Mouse (Mus musculus): Measurements from ENCODE around the gene Tmem139. TPM values are rescaled to one million over a fixed set of nuclear protein-coding genes. Genes with fewer than 3 reads are reported as not detected.

Gene Tmem139
- 0.23 TPM in 1 of 2 replicates, not detected in the other for polyA plus RNA-seq (2014; fragmentation: Nextera tagmentation; extraction: Ambion mirVana)

DNA sequence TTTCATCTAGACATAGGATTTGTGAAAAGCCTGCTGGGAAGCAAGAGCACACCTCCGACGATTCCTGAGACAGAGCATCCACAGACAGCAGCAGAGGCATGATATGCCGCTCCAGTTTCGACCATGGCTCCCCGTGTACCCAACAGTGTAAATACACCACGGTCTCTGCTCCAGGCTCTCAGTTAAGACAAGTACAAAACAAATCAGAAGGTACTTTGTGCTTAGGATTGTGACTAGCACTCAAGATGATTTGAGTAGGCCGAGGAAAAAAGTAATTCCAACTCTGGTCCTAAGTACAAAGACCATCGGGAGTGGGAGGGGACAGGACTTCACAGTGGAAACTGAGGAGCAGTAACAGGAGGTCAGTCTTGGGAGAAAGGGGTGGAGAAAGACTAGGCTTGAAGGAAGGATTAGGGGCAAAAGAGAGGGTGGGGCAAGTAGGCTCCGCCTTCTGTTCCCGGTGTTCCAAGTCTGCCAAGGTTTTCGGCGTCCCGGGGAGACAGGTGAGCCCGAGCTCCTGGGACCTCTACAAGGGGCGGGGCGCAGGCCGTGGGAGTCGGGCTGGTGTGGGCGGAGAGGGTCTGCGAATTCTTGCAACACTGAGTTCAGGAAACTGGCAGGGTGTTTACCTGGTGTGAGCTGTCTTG lies at the start of gene Tmem139:
Gene Tmem139 (plus strand): TSS at position 447 of the 647 bp plus-strand sequence.
- Histone ChIP-seq H3K4me2 (ENCODE audit: low read length) (peak within 1 kb of the TSS; percentile 55), H3K9me3 (ENCODE audit: control insufficient read depth, low read length) (no peaks in the 10 kb centered on the region), H3K27me3 (ENCODE audit: control insufficient read depth, insufficient read depth, low read length) (no peaks in the 10 kb centered on the region), H3K4me3 (ENCODE audit: control insufficient read depth in 1 of 2, insufficient read depth in 1 of 2, low read depth in 1 of 2, low read length in 2 of 2) (no peak within 1 kb of the TSS), H3K36me3 (ENCODE audit: control insufficient read depth, insufficient read depth, low read length) (no peaks in the 10 kb centered on the region), H3K9ac (ENCODE audit: low read length) (peak within 1 kb of the TSS; percentile 50), H3K27ac (replicated peaks in 1 of 2; ENCODE audit: control insufficient read depth in 1 of 2, insufficient read depth in 1 of 2, low read depth in 2 of 2, low read length in 2 of 2) (no peak within 1 kb of the TSS), H3K4me1 (ENCODE audit: control insufficient read depth in 2 of 2, insufficient read depth in 2 of 2, low read length in 2 of 2) (peaks cover 0 to 11% of the 10 kb centered on the region in 2 experiments; a peak in 3 of 4 replicates)
- WGBS = 12% methylated on average over 20 of the region's 20 CpGs
- ATAC-seq (ENCODE audit: insufficient number of reproducible peaks, insufficient read depth, low FRiP score, low read depth) = no peak

- no peaks in the 10 kb centered on the region for H3K27me3 ChIP-seq (ENCODE audit: control insufficient read depth, insufficient read depth, low read length)
- H3K4me3 ChIP-seq (ENCODE audit: control insufficient read depth in 1 of 2, insufficient read depth in 1 of 2, low read depth in 1 of 2, low read length in 2 of 2) = no peak within 1 kb of the TSS
- H3K9ac ChIP-seq (ENCODE audit: low read length) = no peak within 1 kb of the TSS
- H3K4me2 ChIP-seq (ENCODE audit: low read length) = no peak within 1 kb of the TSS
- no peaks in the 10 kb centered on the region for H3K9me3 ChIP-seq (ENCODE audit: control insufficient read depth, low read length)
- no peak for ATAC-seq (ENCODE audit: insufficient number of reproducible peaks, insufficient read depth, low FRiP score, low read depth)
- H3K27ac ChIP-seq (replicated peaks in 1 of 2; ENCODE audit: control insufficient read depth in 1 of 2, insufficient read depth in 1 of 2, low read depth in 2 of 2, low read length in 2 of 2) = no peak within 1 kb of the TSS
- 78% methylated on average over 2 of the region's 2 CpGs for WGBS
- H3K4me1 ChIP-seq (ENCODE audit: control insufficient read depth in 2 of 2, insufficient read depth in 2 of 2, low read length in 2 of 2) = no peaks in the 10 kb centered on the region
- H3K36me3 ChIP-seq (ENCODE audit: control insufficient read depth, insufficient read depth, low read length) = no peaks in the 10 kb centered on the region
These were observed 46.7 kb upstream of the Tmem139 start, which contains the start of gene Tas2r144 for GRCm38 (mm10) chr6:42215028-42215427. Gene Tas2r144, plus strand, starts transcription at chr6:42215328.

GRCm38 (mm10) chr6:42222286-42222685 lies 39.5 kb upstream of the Tmem139 start:
- ATAC-seq (ENCODE audit: insufficient number of reproducible peaks, insufficient read depth, low FRiP score, low read depth) = no peak
- H3K27ac ChIP-seq (replicated peaks in 1 of 2; ENCODE audit: control insufficient read depth in 1 of 2, insufficient read depth in 1 of 2, low read depth in 2 of 2, low read length in 2 of 2) = no peak overlapping the region
- no peaks in the 10 kb centered on the region for H3K27me3 ChIP-seq (ENCODE audit: control insufficient read depth, insufficient read depth, low read length)
- no peak overlapping the region for H3K4me3 ChIP-seq (ENCODE audit: control insufficient read depth in 1 of 2, insufficient read depth in 1 of 2, low read depth in 1 of 2, low read length in 2 of 2)
- H3K9ac ChIP-seq (ENCODE audit: low read length) = no peak overlapping the region
- H3K4me1 ChIP-seq (ENCODE audit: control insufficient read depth in 2 of 2, insufficient read depth in 2 of 2, low read length in 2 of 2) = no peaks in the 10 kb centered on the region
- H3K4me2 ChIP-seq (ENCODE audit: low read length) = no peak overlapping the region
- WGBS = 67% methylated on average over 3 of the region's 3 CpGs
- H3K9me3 ChIP-seq (ENCODE audit: control insufficient read depth, low read length) = no peaks in the 10 kb centered on the region
- H3K36me3 ChIP-seq (ENCODE audit: control insufficient read depth, insufficient read depth, low read length) = no peaks in the 10 kb centered on the region

GRCm38 (mm10) chr6:42225046-42225445 lies 36.7 kb upstream of the Tmem139 start:
- WGBS = 59% methylated on average over 4 of the region's 4 CpGs
- Histone ChIP-seq H3K27ac (replicated peaks in 1 of 2; ENCODE audit: control insufficient read depth in 1 of 2, insufficient read depth in 1 of 2, low read depth in 2 of 2, low read length in 2 of 2) (no peak overlapping the region), H3K9ac (ENCODE audit: low read length) (no peak overlapping the region), H3K4me2 (ENCODE audit: low read length) (no peak overlapping the region), H3K4me3 (ENCODE audit: control insufficient read depth in 1 of 2, insufficient read depth in 1 of 2, low read depth in 1 of 2, low read length in 2 of 2) (no peak overlapping the region), H3K27me3 (ENCODE audit: control insufficient read depth, insufficient read depth, low read length) (no peaks in the 10 kb centered on the region), H3K36me3 (ENCODE audit: control insufficient read depth, insufficient read depth, low read length) (no peaks in the 10 kb centered on the region), H3K4me1 (ENCODE audit: control insufficient read depth in 2 of 2, insufficient read depth in 2 of 2, low read length in 2 of 2) (no peaks in the 10 kb centered on the region), H3K9me3 (ENCODE audit: control insufficient read depth, low read length) (no peaks in the 10 kb centered on the region)
- ATAC-seq (ENCODE audit: insufficient number of reproducible peaks, insufficient read depth, low FRiP score, low read depth) = no peak

- WGBS = 30% methylated on average over 17 of the region's 17 CpGs
- H3K9ac ChIP-seq (ENCODE audit: low read length) = no peak overlapping the region
- no peak overlapping the region for H3K27ac ChIP-seq (replicated peaks in 1 of 2; ENCODE audit: control insufficient read depth in 1 of 2, insufficient read depth in 1 of 2, low read depth in 2 of 2, low read length in 2 of 2)
- H3K27me3 ChIP-seq (ENCODE audit: control insufficient read depth, insufficient read depth, low read length) = no peaks in the 10 kb centered on the region
- H3K4me2 ChIP-seq (ENCODE audit: low read length) = no peak overlapping the region
- no peaks in the 10 kb centered on the region for H3K9me3 ChIP-seq (ENCODE audit: control insufficient read depth, low read length)
- ATAC-seq (ENCODE audit: insufficient number of reproducible peaks, insufficient read depth, low FRiP score, low read depth) = no peak
- H3K4me3 ChIP-seq (ENCODE audit: control insufficient read depth in 1 of 2, insufficient read depth in 1 of 2, low read depth in 1 of 2, low read length in 2 of 2) = no peak overlapping the region
- H3K36me3 ChIP-seq (ENCODE audit: control insufficient read depth, insufficient read depth, low read length) = no peaks in the 10 kb centered on the region
- no peaks in the 10 kb centered on the region for H3K4me1 ChIP-seq (ENCODE audit: control insufficient read depth in 2 of 2, insufficient read depth in 2 of 2, low read length in 2 of 2)
These were observed 34.3 kb upstream of the Tmem139 start for GRCm38 (mm10) chr6:42227240-42228101.

DNA sequence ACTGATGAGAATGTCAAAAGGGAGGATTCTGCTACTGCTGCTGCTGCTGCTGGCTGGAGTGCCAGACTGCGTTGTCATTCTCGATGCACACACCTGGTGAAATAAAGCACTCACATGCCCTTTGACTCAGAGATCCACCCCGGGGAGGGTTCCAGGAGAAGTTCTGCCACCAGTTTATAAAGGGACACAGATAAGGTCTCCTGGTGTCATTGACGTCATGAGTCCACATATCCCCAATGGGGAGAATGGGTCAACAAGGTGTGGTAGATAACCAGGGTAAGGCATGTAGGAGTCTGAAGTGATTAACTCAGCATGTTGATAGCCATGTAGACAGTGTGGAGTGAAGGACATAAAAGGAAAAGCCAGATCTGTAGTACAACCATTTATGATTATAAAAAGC lies 32.2 kb upstream of the Tmem139 start:
- Histone ChIP-seq H3K27ac (replicated peaks in 1 of 2; ENCODE audit: control insufficient read depth in 1 of 2, insufficient read depth in 1 of 2, low read depth in 2 of 2, low read length in 2 of 2) (no peak overlapping the region), H3K27me3 (ENCODE audit: control insufficient read depth, insufficient read depth, low read length) (no peaks in the 10 kb centered on the region), H3K4me1 (ENCODE audit: control insufficient read depth in 2 of 2, insufficient read depth in 2 of 2, low read length in 2 of 2) (no peaks in the 10 kb centered on the region), H3K9ac (ENCODE audit: low read length) (no peak overlapping the region), H3K9me3 (ENCODE audit: control insufficient read depth, low read length) (no peaks in the 10 kb centered on the region), H3K4me2 (ENCODE audit: low read length) (no peak overlapping the region), H3K36me3 (ENCODE audit: control insufficient read depth, insufficient read depth, low read length) (no peaks in the 10 kb centered on the region), H3K4me3 (ENCODE audit: control insufficient read depth in 1 of 2, insufficient read depth in 1 of 2, low read depth in 1 of 2, low read length in 2 of 2) (no peak overlapping the region)
- WGBS = 52% methylated on average over 4 of the region's 4 CpGs
- no peak for ATAC-seq (ENCODE audit: insufficient number of reproducible peaks, insufficient read depth, low FRiP score, low read depth)

GRCm38 (mm10) chr6:42231191-42231590 lies 30.6 kb upstream of the Tmem139 start:
- H3K27ac ChIP-seq (replicated peaks in 1 of 2; ENCODE audit: control insufficient read depth in 1 of 2, insufficient read depth in 1 of 2, low read depth in 2 of 2, low read length in 2 of 2) = no peak overlapping the region
- H3K9me3 ChIP-seq (ENCODE audit: control insufficient read depth, low read length) = no peaks in the 10 kb centered on the region
- H3K4me3 ChIP-seq (ENCODE audit: control insufficient read depth in 1 of 2, insufficient read depth in 1 of 2, low read depth in 1 of 2, low read length in 2 of 2) = no peak overlapping the region
- WGBS = 83% methylated on average over 3 of the region's 3 CpGs
- no peaks in the 10 kb centered on the region for H3K4me1 ChIP-seq (ENCODE audit: control insufficient read depth in 2 of 2, insufficient read depth in 2 of 2, low read length in 2 of 2)
- no peak overlapping the region for H3K4me2 ChIP-seq (ENCODE audit: low read length)
- ATAC-seq (ENCODE audit: insufficient number of reproducible peaks, insufficient read depth, low FRiP score, low read depth) = no peak
- no peaks in the 10 kb centered on the region for H3K27me3 ChIP-seq (ENCODE audit: control insufficient read depth, insufficient read depth, low read length)
- H3K9ac ChIP-seq (ENCODE audit: low read length) = no peak overlapping the region
- H3K36me3 ChIP-seq (ENCODE audit: control insufficient read depth, insufficient read depth, low read length) = no peaks in the 10 kb centered on the region

Measured in heart, embryonic 14.5 days (tissue).